Mouse (Mus musculus): ENCODE results near the gene Olfr1123. TPM values are rescaled to one million over a fixed set of nuclear protein-coding genes. Genes with fewer than 3 reads are reported as not detected.

Gene Olfr1123
- not detected in 2 replicates for polyA plus RNA-seq (2012; rRNA removed)

DNA sequence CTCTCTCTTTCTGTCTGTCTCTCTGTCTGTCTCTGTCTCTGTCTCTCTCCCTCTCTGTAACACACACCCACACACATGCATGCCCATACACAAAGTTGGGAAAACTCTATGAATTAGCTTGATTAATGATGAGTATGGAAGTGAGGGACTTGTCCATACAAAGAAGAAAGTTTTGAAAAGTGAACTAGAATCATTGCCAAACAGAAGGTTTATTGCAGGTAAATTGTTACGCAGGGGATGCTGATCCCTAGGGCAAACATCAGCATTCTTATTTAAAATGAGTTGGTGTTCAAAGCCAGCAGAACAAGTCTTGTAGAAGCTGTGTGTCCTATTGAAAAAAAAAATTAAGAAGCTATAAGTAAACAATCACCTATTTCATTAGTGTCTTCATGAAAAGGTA is at the start of gene Olfr1123:
Gene Olfr1123 (plus strand): TSS at position 301 of the 400 bp plus-strand sequence.

DNA sequence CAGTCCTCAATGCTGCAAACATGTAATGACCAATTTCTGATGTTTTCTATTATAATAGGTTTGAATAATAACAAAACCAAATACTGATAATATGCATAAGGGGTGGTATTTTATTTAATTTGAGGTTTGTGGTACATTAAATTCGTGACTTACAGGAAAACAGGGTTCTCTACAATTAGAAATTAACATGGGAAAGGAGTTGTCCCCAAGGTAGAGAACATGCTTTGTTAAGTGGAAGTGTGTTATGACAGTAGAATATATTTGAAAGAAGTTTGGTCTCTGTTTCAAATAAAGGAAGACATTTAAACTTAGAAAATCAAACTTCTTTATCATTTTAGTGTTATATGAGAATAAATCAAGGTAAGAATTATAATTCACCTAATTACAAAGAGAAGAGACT is 46.8 kb upstream of the Olfr1123 start, which contains the start of gene Olfr1121:
Gene Olfr1121 (plus strand): TSS at position 301 of the 400 bp plus-strand sequence.

DNA sequence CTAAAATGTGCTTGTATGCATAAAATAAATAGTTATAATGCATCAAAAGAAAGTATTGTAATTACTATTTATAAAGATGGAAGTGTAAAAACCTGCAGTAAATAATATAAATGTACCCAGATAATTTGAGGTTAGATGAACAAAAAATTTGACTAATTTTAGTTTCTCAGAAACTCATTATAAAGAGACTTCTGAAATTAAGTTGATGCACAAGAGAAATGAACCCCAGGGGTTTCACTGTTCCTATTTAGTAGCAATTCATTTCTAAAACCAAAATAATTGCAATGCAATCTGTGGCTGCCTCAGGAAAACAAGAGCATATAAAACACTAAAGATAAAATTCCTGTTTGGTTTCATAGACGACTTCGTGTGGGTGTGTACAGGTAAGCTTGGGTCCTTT is 30.9 kb upstream of the Olfr1123 start, which contains the start of gene Olfr1122:
Gene Olfr1122 (plus strand): TSS at position 301 of the 400 bp plus-strand sequence.

DNA sequence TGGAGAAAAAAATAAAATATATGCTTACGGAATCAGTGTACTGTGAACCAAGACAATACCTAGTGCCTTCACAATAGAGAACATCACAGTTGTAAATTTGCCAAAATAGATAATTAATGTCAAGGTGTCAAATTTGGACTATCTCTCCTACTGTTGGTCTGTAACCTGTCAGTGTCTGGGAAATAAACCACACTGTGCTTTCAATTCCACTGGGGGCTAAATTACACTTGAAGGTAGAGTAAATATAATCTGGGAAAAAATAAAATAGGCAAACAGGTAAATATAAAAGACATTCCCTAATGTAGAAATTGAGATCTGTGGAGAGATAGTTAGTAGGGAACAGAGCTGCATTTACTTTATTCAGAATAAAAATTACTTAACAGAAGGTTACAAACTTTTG is 13.5 kb downstream of the Olfr1123 start, which contains the start of gene Olfr1124:
Gene Olfr1124 (plus strand): TSS at position 301 of the 400 bp plus-strand sequence.

DNA sequence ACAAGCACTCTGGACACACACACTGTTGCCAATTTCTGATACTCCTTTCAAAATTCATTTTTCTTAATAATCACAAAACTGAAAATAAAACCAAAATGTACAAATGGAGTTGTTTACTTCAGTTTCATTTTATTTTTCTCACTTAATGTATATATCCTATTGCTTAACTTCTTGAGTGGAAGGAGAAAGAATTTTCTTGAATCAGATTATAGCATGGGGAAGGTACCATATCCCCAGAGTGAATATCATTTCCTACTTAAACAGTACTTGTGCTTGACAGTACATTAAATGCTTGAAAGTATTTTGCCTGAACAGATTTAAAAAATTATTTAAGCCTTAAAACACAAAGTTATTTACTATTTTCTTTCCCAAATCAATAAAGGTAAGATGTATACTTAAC is 37.2 kb downstream of the Olfr1123 start, which contains the start of gene Olfr1126:
Gene Olfr1126 (plus strand): TSS at position 301 of the 400 bp plus-strand sequence.

Other genes starting within 250 kb of the Olfr1123 start
- not detected in 2 replicates for gene Olfr1112, start 228.8 kb upstream of the Olfr1123 start, polyA plus RNA-seq (2012; rRNA removed)
- gene Olfr1113, start 207.7 kb upstream of the Olfr1123 start, polyA plus RNA-seq (2012; rRNA removed): not detected in 2 replicates
- gene Olfr1115, start 168.6 kb upstream of the Olfr1123 start, polyA plus RNA-seq (2012; rRNA removed): not detected in 2 replicates
- not detected in 2 replicates for gene Olfr1116, start 149.1 kb upstream of the Olfr1123 start, polyA plus RNA-seq (2012; rRNA removed)
- gene Olfr1118, start 109.1 kb upstream of the Olfr1123 start, polyA plus RNA-seq (2012; rRNA removed): not detected in 2 replicates
- not detected in 2 replicates for gene Olfr1120, start 61.8 kb upstream of the Olfr1123 start, polyA plus RNA-seq (2012; rRNA removed)
- not detected in 2 replicates for gene Olfr1121, start 46.7 kb upstream of the Olfr1123 start, polyA plus RNA-seq (2012; rRNA removed)
- gene Olfr1122, start 30.8 kb upstream of the Olfr1123 start, polyA plus RNA-seq (2012; rRNA removed): not detected in 2 replicates
- not detected in 2 replicates for gene Olfr1124, start 13.6 kb downstream of the Olfr1123 start, polyA plus RNA-seq (2012; rRNA removed)
- gene Olfr1126, start 37.3 kb downstream of the Olfr1123 start, polyA plus RNA-seq (2012; rRNA removed): not detected in 2 replicates
- not detected in 2 replicates for gene Pramel7, start 80.5 kb downstream of the Olfr1123 start, polyA plus RNA-seq (2012; rRNA removed)
- not detected in 2 replicates for gene Pramel6, start 89.9 kb downstream of the Olfr1123 start, polyA plus RNA-seq (2012; rRNA removed)
- not detected in 2 replicates for gene Olfr153, start 115.2 kb downstream of the Olfr1123 start, polyA plus RNA-seq (2012; rRNA removed)
- not detected in 2 replicates for gene Olfr1128, start 128.9 kb downstream of the Olfr1123 start, polyA plus RNA-seq (2012; rRNA removed)
- gene Olfr1129, start 157.3 kb downstream of the Olfr1123 start, polyA plus RNA-seq (2012; rRNA removed): not detected in 2 replicates
- gene Olfr1130, start 189.6 kb downstream of the Olfr1123 start, polyA plus RNA-seq (2012; rRNA removed): not detected in 2 replicates
- gene Olfr1131, start 210.5 kb downstream of the Olfr1123 start, polyA plus RNA-seq (2012; rRNA removed): not detected in 2 replicates
- not detected in 2 replicates for gene Olfr1132, start 220.9 kb downstream of the Olfr1123 start, polyA plus RNA-seq (2012; rRNA removed)
- not detected in 2 replicates for gene Olfr1133, start 230.7 kb downstream of the Olfr1123 start, polyA plus RNA-seq (2012; rRNA removed)
- not detected in 2 replicates for gene Olfr1134, start 241.8 kb downstream of the Olfr1123 start, polyA plus RNA-seq (2012; rRNA removed)